Mouse (Mus musculus): ENCODE data around the gene Ankrd27. TPM values are rescaled to one million over a fixed set of nuclear protein-coding genes. Genes with fewer than 3 reads are reported as not detected.

Ankrd27 gene
- total and polyA plus RNA-seq, 3 experiments: 130 to 248 (median 202) TPM

DNA sequence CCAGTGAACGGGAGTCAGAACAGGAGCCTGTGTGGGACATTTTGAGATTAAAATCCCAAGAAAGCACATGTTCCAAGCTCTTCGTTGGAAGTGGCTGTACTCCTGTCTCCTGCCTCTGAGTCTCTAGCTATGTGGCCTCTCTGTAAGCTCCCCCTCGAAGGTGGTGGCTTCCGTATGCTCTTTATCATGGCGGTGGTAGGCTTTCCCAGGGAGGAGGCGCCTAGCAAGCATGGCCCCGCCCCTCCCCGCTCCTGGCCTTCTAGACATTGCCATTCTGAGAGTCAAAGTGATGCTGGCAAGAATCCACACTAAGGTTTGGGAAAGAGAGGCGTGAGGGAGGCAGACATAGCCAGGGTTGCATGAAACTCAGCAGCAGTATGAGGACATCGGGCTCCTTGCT, 36.6 kb downstream of the Ankrd27 start:
- Histone ChIP-seq H3K4me3 (ENCODE audit: low read depth, low read length) (no peak overlapping the region), H3K27me3 (ENCODE audit: insufficient read depth, low read length) (no peaks in the 10 kb centered on the region), H3K4me1 (ENCODE audit: insufficient read depth, low read depth, low read length) (peaks cover 5% of the 10 kb centered on the region; the same call in 1 of the 2 replicates), H3K36me3 (replicated peaks) (peaks cover 100% of the 10 kb centered on the region), H3K9me3 (replicated peaks) (no peaks in the 10 kb centered on the region)
- TF ChIP-seq GATA1 (IDR thresholded peaks at IDR 0.05; ENCODE audit: borderline replicate concordance, low read length): no peak
- no peak for TF ChIP-seq CTCF (IDR thresholded peaks at IDR 0.05; ENCODE audit: low read depth, low read length)
- TF ChIP-seq GATA2 (IDR thresholded peaks at IDR 0.05; ENCODE audit: borderline replicate concordance, low read depth, low read length): no peak
- no peak for TF ChIP-seq TAL1 (conservative IDR thresholded peaks at IDR 0.05; ENCODE audit: low read depth, low read length)
- TF ChIP-seq POLR2AphosphoS5 (IDR thresholded peaks at IDR 0.05; ENCODE audit: insufficient replicate concordance, low read depth, low read length): no peak
- no peak for DNase-seq (ENCODE audit: low spot score)
- no peak for ATAC-seq (ENCODE audit: extremely low read depth, insufficient number of reproducible peaks, low FRiP score, poor library complexity, severe bottlenecking)

DNA sequence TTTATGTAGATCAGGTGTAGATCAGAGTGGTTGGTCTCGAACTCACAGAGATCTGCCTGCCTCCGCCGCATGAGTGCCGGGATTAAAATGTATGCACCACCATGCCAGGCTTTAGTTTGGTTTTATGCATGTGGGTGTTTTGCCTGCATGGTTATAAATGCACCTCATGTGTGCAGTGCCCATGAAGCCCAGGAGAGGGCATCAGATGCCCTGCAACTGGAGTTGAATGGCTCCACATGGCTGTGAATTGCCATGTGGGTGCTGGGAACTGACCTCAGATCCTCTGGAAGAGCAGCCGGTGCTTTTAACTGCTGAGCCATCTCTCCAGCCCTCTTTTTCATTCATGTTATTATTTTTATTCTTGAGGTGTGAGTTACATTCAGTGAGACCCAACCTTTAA, 40.0 kb downstream of the Ankrd27 start:
- H3K9me3 ChIP-seq (replicated peaks): no peaks in the 10 kb centered on the region
- peaks cover 98% of the 10 kb centered on the region for H3K36me3 ChIP-seq (replicated peaks)
- no peaks in the 10 kb centered on the region for H3K27me3 ChIP-seq (ENCODE audit: insufficient read depth, low read length)
- TF ChIP-seq TAL1 (conservative IDR thresholded peaks at IDR 0.05; ENCODE audit: low read depth, low read length) (no peak), CTCF (IDR thresholded peaks at IDR 0.05; ENCODE audit: low read depth, low read length) (peak; percentile 29; the same call in 1 of the 2 replicates), GATA2 (IDR thresholded peaks at IDR 0.05; ENCODE audit: borderline replicate concordance, low read depth, low read length) (no peak), POLR2AphosphoS5 (IDR thresholded peaks at IDR 0.05; ENCODE audit: insufficient replicate concordance, low read depth, low read length) (no peak), GATA1 (IDR thresholded peaks at IDR 0.05; ENCODE audit: borderline replicate concordance, low read length) (no peak)
- H3K4me1 ChIP-seq (ENCODE audit: insufficient read depth, low read depth, low read length): 0 out of 2 replicates have a peak, but pooled peaks cover 2% of the 10 kb centered on the region
- DNase-seq (ENCODE audit: low spot score) (no peak), ATAC-seq (ENCODE audit: extremely low read depth, insufficient number of reproducible peaks, low FRiP score, poor library complexity, severe bottlenecking) (no peak)
- no peak overlapping the region for H3K4me3 ChIP-seq (ENCODE audit: low read depth, low read length)

DNA sequence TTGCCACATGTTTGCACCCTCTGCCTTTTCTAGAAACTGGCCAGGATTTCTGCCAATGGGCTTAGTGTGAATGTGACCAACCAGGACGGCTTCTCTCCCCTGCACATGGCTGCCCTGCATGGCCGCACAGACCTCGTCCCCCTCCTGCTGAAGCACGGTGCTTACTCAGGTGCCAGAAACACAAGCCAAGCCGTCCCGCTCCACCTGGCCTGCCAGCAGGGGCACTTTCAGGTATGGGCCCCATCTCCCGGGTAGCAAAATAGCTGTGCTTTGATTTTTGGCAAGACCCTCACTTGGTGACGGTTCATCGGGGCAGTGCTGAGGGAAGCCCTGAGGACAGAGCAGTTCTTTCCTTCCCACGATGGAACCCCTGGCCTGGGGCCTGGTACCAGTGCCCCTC, 41.3 kb downstream of the Ankrd27 start:
- Histone ChIP-seq H3K4me1 (ENCODE audit: insufficient read depth, low read depth, low read length) (peaks cover 2% of the 10 kb centered on the region; the same call in 1 of the 2 replicates), H3K36me3 (replicated peaks) (peaks cover 97% of the 10 kb centered on the region), H3K27me3 (ENCODE audit: insufficient read depth, low read length) (no peaks in the 10 kb centered on the region), H3K9me3 (replicated peaks) (no peaks in the 10 kb centered on the region), H3K4me3 (ENCODE audit: low read depth, low read length) (no peak overlapping the region)
- no peak for TF ChIP-seq CTCF (IDR thresholded peaks at IDR 0.05; ENCODE audit: low read depth, low read length)
- TF ChIP-seq GATA2 (IDR thresholded peaks at IDR 0.05; ENCODE audit: borderline replicate concordance, low read depth, low read length): no peak
- no peak for TF ChIP-seq GATA1 (IDR thresholded peaks at IDR 0.05; ENCODE audit: borderline replicate concordance, low read length)
- TF ChIP-seq TAL1 (conservative IDR thresholded peaks at IDR 0.05; ENCODE audit: low read depth, low read length): no peak
- TF ChIP-seq POLR2AphosphoS5 (IDR thresholded peaks at IDR 0.05; ENCODE audit: insufficient replicate concordance, low read depth, low read length): no peak
- DNase-seq (ENCODE audit: low spot score) (no peak), ATAC-seq (ENCODE audit: extremely low read depth, insufficient number of reproducible peaks, low FRiP score, poor library complexity, severe bottlenecking) (no peak; the same call in 1 of the 2 replicates)

DNA sequence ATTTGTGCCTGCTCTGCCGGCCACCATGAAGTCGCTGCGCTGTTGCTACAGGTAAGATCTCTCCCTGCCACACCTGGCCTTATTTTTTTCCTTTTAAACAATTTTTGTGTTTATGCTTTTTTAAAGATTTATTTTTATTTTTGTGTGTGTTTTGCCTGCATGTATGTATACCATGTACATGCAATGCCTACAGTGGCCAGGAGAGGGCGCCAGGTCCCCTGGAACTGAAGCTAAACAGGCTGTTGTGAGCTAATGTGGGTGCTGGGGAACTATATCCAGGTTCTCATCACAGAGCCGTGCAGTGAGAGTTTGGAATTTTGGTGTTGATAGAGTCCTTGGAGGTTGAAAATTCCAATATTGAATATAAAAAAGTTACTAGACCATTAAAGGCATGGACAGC, 42.5 kb downstream of the Ankrd27 start:
- peak; percentile 66 for TF ChIP-seq CTCF (IDR thresholded peaks at IDR 0.05; ENCODE audit: low read depth, low read length)
- TF ChIP-seq POLR2AphosphoS5 (IDR thresholded peaks at IDR 0.05; ENCODE audit: insufficient replicate concordance, low read depth, low read length): no peak
- TF ChIP-seq TAL1 (conservative IDR thresholded peaks at IDR 0.05; ENCODE audit: low read depth, low read length): no peak
- Histone ChIP-seq H3K36me3 (replicated peaks) (peaks cover 96% of the 10 kb centered on the region), H3K9me3 (replicated peaks) (no peaks in the 10 kb centered on the region), H3K4me3 (ENCODE audit: low read depth, low read length) (no peak overlapping the region), H3K27me3 (ENCODE audit: insufficient read depth, low read length) (no peaks in the 10 kb centered on the region), H3K4me1 (ENCODE audit: insufficient read depth, low read depth, low read length) (no peaks in the 10 kb centered on the region; the same call in 1 of the 2 replicates)
- no peak for DNase-seq (ENCODE audit: low spot score)
- peak; percentile 22; the same call in 1 of the 2 replicates for ATAC-seq (ENCODE audit: extremely low read depth, insufficient number of reproducible peaks, low FRiP score, poor library complexity, severe bottlenecking)

GRCm38 (mm10) chr7:35636229-35636628, 50.2 kb downstream of the Ankrd27 start:
- Histone ChIP-seq H3K4me3 (ENCODE audit: low read depth, low read length) (no peak overlapping the region), H3K4me1 (ENCODE audit: insufficient read depth, low read depth, low read length) (no peaks in the 10 kb centered on the region; the same call in 1 of the 2 replicates), H3K9me3 (replicated peaks) (no peaks in the 10 kb centered on the region), H3K36me3 (replicated peaks) (peaks cover 96% of the 10 kb centered on the region), H3K27me3 (ENCODE audit: insufficient read depth, low read length) (no peaks in the 10 kb centered on the region)
- TF ChIP-seq CTCF (IDR thresholded peaks at IDR 0.05; ENCODE audit: low read depth, low read length) (peak; percentile 34), GATA1 (IDR thresholded peaks at IDR 0.05; ENCODE audit: borderline replicate concordance, low read length) (no peak)
- no peak for ATAC-seq (ENCODE audit: extremely low read depth, insufficient number of reproducible peaks, low FRiP score, poor library complexity, severe bottlenecking)
- no peak for DNase-seq (ENCODE audit: low spot score)

GRCm38 (mm10) chr7:35636874-35637273, 50.8 kb downstream of the Ankrd27 start:
- Histone ChIP-seq H3K4me1 (ENCODE audit: insufficient read depth, low read depth, low read length) (no peaks in the 10 kb centered on the region), H3K36me3 (replicated peaks) (peaks cover 97% of the 10 kb centered on the region), H3K9me3 (replicated peaks) (no peaks in the 10 kb centered on the region), H3K4me3 (ENCODE audit: low read depth, low read length) (no peak overlapping the region), H3K27me3 (ENCODE audit: insufficient read depth, low read length) (no peaks in the 10 kb centered on the region)
- no peak for TF ChIP-seq CTCF (IDR thresholded peaks at IDR 0.05; ENCODE audit: low read depth, low read length)
- DNase-seq (ENCODE audit: low spot score) (no peak), ATAC-seq (ENCODE audit: extremely low read depth, insufficient number of reproducible peaks, low FRiP score, poor library complexity, severe bottlenecking) (no peak)

GRCm38 (mm10) chr7:35640072-35640471, 54.0 kb downstream of the Ankrd27 start:
- TF ChIP-seq TAL1 (conservative IDR thresholded peaks at IDR 0.05; ENCODE audit: low read depth, low read length) (no peak), CTCF (IDR thresholded peaks at IDR 0.05; ENCODE audit: low read depth, low read length) (no peak), GATA1 (IDR thresholded peaks at IDR 0.05; ENCODE audit: borderline replicate concordance, low read length) (no peak), POLR2AphosphoS5 (IDR thresholded peaks at IDR 0.05; ENCODE audit: insufficient replicate concordance, low read depth, low read length) (no peak), GATA2 (IDR thresholded peaks at IDR 0.05; ENCODE audit: borderline replicate concordance, low read depth, low read length) (no peak)
- Histone ChIP-seq H3K9me3 (replicated peaks) (no peaks in the 10 kb centered on the region), H3K27me3 (ENCODE audit: insufficient read depth, low read length) (no peaks in the 10 kb centered on the region), H3K36me3 (replicated peaks) (peaks cover 98% of the 10 kb centered on the region), H3K4me1 (ENCODE audit: insufficient read depth, low read depth, low read length) (peaks cover 7% of the 10 kb centered on the region), H3K4me3 (ENCODE audit: low read depth, low read length) (no peak overlapping the region)
- DNase-seq (ENCODE audit: low spot score) (no peak), ATAC-seq (ENCODE audit: extremely low read depth, insufficient number of reproducible peaks, low FRiP score, poor library complexity, severe bottlenecking) (no peak)
